Mouse (Mus musculus) fibroblast of lung, adult 2 months (primary cell): ENCODE measurements around the gene Hal.

ENCODE experiments used
- DNase-seq: peaks from one replicate; pipeline ENCODE4 v3.0.0-alpha.2; 2011; ENCODE audit warnings: low read depth

Gene Hal

DNA sequence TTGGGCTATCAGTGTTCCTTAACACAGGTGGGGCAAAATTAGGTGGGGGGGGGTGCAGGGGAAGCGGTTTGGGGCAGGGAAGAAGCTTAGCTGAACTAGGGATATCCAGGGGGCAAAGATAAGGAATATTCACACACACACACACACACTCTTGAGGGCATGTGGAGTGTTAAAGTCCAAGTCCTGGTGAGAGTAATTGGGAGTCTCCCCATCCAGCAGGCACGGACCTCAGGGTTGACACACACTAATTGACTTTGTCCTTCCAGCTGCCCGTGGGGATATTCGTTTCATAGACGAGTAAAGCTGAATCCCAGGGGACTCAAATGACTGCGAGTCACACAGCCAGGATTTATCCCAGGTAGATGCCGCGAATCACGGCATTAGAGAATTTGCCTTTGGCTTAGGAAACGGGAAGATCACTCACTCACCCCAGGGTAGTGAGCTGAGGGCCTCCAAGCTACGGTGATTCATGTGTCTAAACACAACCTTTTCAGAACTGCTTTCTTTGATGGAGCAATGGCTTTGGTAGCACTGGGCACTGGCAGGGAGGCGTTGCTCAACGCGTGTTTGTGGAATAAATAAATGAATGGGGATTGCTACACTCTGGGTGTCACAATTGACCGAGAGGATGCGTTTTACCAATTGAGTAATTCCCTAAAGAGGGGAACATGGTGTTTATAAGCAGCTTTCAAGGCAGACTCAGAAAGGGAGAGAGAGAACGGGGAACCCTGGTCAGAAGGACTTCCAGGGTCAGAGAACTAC, at the start of gene Hal:
Hal (plus strand) TSS at position 703 of the 762 bp plus-strand sequence.
- DNase-seq = peak; percentile 22

DNA sequence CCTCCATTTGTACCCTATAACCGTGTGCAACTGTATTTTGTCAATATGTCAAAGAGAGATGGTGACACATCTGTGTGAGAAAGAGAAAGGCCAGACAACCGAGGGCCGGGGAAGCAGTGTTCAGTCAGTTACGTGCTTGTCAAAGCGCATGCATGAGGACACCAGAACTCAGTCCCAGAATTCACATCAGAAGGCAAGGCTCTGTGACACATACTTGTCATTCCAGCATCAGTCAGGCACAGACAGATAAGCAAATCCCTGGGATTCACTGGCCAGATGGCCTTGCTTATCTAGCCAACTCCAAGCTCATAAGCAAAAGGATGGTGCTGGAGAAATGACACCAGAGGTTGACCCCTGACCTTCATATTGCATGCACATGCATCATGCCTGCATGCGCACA, 47.1 kb upstream of the Hal start:
- no peak for DNase-seq

DNA sequence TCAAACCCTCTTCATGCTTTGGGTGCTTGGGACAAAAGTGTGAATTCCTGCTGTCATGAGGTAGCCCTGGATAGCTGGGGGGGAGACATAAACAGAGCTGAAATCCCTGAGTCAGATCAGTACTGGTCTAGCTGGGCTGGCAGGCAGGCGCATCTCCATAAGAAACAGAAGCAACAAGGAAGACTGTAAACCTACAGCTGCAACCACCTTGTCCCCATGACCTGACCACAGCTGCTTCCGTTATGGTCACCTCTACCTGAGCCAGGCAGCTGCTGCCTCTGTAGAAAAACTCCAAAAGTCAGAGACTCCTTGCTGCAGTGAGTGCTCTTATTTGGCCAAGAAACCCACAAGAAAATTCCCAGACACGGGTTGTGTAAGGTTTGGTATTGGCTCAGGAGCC, 46.4 kb upstream of the Hal start:
- DNase-seq = no peak

DNA sequence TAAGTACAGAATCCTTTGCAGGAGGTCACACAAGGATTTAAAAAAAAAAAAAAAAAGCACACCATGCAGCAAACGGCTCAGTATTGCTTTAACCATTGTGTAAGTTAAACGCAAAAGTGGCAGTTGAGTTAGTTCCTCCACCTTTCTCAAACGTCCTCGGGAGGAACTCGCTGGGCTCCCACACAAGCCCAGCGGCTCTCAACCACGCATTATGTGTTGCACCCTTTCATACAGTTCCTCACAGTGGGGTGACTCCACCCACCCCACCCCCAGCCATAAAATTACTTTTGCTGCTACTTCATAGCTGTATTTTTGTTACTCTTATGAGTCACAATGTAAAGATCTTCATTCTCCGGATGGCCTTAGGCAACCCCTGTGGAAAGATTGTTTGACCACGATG, 44.2 kb upstream of the Hal start:
- no peak for DNase-seq

DNA sequence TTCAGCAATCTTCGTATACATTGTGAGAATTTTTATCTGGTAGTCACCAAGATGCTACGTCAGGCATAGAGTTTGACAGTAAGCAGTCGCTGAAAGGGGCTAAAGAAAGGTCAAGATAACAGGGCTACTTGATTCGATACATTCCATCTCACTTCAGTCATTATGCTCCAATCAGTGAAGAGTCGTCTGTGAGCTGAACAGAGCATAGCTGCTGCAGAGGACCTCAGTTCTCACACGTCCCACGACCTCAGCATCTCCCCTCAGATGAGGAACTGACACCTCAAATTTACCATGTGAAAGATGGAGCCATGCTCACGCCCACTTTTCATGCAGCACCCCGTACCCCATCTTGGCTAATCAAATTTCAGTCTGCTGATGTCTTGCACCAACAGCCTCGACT, 41.2 kb upstream of the Hal start:
- no peak for DNase-seq

DNA sequence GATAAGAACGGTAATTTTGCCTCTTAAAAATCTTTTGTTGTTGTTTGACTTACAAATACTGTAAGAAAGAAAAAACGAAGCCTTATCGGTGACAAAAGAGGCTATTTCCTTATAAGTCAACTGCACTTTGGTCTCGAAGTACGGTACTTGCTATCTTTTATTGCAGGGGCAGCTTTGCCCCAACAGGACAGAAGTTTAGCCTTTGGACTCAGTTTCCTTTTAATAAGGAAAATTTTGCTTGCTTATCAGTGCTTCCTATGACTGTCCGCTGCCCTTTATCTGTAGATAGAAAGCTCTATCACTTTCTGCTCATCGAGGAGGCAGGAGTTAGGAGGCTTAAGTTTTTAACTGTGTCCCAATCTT, 33.9 kb upstream of the Hal start:
- DNase-seq = no peak

DNA sequence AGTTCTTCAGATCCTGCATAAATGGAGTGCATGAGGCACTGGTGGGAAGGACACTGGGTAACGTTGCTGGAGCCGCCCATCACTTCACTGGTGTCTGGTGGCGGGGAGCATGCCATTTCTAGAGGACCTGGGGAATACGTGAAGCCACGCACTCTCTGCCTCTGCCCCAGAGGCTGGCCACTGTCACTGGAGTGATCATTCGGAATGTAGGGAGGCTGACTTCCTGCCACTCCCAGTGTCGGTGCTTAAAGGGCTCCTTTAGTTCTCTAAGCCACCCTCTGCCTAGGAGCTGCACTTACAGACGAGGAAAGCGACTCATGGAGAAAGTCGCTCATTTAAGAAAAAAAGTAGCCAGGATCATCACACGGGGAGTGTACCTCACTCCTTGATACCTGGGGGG, 28.5 kb upstream of the Hal start:
- DNase-seq = no peak

DNA sequence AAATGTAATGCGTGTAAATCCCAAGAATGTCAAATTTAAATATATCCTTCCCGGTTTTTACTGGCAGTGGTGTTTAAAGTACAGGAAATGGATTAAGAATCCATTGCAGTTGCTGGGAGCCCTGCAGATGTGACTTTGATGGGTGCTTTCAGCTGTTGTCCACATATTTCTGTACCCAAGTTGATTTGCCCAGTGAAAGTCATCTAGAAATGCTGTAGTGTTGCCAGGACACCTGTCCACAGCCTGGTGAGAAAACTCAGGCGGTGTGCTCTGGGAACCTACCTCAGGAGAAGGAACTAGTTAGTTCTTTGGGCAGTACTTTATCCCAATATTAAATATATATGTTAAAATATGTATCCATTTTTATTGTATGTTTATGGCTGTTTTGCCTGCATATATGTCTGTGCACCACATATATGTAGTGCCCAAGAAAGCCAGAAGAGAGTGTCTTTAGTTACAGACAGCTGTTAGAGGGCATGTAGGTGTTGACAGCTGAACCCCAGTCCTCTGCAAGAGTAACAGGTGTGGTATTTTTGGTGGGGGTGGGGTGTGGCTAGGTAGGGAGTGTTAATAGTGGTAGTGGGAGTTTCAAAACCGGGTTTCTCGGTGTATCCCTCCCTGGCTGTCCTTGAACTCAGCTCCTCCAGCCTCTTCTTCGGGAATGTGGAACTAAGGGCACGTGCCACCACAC, 25.7 kb upstream of the Hal start:
- DNase-seq = no peak

DNA sequence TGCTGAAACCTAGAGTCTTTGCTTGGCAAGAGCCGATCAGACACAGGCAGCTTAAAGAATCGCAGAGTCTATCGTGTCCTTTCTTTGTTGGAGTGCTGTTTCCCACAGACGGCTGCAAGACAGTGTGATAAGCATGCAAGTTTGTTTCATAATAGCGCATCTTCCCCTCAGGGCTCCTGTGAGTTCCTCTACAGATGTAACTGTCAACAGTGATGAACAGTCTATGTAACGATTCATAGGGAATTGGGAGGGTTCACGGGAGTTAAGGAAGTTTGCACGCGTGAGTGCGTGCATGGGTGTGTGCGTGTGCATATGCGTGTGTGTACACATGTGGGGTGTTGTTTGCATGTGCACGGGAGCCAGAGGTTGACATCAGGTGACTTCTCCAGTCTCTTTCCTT, 25.0 kb upstream of the Hal start:
- no peak for DNase-seq

DNA sequence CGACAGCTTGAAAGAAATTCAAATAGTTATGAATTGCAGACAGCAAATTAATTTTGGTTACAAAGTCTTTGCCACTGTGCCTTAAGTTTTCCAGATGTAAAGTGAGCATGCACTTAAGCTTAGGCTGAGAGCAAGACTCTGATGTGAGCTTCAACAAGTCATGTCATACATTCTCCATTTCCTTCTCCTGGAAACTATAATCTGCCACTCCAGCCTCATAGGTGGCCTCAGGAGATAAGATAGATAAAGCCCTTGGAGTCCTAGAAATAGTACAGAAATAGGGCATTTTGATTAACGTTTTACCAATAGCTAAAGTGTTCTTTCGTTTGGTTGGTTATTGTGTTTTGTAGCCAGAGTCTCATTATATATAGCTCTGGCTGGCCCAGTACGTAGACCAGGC, 21.3 kb upstream of the Hal start:
- no peak for DNase-seq

DNA sequence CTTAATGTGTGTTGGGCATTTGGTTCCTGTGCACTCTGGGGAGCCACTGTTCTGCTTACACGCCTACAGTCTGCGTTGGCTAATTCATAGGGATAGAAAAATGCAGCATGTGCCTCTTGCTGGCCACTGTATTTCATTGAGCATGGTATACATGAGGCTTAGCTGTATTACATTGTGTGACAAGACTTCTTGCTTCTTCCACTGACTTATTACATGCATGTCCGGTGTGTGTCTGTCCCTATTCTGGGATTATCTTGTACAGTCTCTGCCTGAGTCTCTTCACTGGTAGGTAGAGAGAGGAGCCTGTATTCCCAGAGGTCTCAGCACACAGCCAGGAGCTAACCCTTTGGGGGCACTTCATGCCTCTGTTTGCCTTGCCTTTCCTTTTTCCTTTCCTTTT, 20.8 kb upstream of the Hal start:
- DNase-seq = no peak

DNA sequence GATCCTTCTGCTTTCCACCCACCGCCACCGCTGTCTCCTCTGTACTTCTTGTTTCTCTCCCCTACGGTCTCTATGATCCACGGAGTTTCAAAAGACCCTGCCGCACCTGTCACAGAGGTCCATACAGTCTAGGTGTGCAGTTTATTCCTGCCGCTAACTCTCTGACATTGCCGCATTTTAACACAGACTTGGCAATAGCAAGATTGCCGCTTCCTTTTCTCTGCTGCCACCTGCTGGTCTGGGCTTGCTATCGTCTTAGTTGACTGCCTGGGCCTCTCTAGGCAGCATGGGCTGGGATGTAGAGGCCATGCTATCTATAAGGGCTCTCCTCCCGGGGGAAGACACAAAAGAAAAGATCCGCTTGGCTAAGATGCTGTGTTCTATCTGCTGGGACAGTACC, 17.2 kb upstream of the Hal start:
- no peak for DNase-seq

DNA sequence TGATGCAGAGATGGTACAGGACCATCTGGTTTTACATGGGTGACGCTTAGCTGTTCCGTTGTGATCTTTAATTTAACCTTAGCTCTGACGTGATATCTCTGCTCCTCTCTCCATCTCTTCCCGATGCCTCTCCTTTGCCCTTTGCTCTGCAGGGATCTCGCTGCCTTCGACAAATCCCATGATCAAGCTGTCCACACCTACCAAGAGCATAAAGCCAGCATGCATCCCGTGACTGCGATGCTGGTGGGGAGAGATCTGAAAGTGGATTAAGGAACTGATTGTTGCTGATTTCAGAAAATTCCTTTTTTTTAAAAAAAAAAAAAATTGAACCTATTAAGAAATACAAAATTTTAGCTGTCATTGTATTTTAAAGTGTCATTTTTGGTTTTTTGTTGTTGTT, 4.1 kb upstream of the Hal start:
- DNase-seq = no peak

DNA sequence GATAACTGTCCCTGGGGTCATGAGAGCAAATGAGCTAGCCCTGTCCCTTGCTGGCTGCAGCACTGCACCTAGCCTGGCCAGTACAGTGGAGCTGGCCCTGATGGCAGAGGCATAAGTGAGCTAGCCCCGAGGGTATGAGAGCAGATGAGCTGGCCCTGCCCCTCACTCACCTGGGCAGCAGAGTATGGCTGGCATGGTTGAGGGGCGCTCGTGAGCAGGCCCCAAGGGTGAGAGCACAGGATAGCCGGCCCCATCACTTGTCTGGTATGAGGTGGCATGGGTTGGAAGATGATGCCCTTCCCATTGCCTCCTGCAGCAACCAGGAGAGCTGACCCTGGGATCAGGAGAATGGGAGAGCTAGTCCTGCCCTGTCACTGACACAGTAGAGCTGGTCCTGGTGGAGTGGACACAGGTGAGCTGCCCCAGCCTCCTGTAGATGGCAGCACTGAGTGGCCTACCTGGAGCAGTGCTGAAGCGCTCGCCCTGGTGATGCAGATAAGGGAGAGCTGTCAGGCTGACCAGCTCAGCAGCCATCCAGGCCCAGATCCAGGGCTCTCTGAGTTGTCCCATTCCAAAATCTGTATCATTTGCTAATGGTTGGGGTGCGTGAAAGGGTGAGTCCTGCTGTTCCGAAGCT, 3.4 kb upstream of the Hal start:
- DNase-seq = no peak

DNA sequence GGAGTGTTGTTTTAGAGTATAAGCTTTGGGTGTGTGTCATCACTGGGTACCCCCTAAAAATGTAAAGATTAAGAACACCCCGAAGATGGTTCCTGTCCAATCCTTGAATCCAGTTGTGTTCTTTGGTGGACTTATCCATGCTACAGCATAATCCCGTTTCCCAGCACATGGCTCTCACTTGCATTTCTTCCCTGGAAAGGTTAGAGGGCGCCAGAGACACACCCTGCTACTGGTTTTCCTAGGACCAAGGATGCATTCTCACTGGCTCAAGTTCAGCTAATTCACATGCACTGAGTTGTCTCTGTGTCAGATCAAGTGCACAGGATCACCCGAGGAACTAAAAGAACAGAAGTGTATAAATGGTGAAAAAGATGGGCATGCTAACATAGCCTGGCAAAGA, 1.9 kb upstream of the Hal start:
- no peak for DNase-seq

DNA sequence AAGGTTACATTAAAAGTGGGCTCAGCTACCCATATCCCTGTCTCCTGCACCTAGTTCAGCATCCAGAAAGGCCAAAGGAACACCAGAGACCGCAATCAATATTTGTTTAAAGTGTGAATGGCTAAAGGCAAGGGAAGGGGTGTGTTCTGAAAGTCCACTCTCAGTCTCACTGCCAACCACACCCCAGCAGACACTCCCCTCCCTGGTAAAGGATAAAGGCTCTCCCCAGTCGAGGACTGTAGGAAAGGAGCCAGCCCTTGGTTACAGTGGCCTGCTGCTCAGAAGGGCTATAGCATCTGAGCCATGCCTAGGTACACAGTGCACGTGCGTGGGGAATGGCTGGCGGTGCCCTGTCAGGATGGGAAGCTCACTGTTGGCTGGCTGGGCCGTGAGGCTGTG, 259 bp downstream of the Hal start:
- DNase-seq = no peak

DNA sequence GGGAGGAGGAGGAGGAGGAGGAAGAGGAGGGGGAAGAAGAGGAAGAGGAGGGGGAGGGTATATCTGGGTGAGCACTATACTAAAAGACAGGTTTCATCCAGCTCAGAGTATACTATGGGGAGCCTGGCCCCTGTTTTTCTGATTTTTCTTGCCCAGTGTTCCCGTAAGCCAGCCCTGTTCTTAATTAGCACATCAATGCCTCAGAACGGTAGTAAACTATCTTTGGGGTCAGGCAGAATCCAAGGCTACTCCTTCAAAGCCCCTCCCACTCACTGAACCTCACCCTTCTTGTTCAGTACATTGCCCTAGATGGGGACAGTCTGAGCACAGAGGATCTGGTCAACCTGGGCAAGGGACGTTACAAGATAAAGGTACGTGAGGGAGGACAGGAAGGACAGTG, 1.9 kb downstream of the Hal start:
- DNase-seq = no peak

DNA sequence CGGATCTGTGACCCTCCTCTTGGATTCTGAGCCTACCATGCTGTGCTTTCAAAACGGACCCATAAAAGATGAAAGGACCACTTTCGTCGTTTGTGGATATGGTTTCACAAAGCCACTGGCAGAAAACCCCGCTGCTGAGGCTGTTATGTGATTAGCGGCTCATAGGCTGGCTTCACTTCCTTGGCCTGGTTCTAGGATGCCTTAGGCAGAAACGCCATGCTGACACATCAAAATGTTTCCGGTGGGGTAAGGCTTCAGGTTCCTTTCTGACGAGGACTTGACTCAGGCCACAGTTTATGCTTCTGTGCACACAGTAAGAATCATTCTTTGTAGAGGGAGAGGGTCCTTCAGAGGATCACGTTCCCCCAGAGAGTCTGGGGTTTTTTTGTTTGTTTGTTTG, 12.3 kb downstream of the Hal start:
- DNase-seq = no peak

DNA sequence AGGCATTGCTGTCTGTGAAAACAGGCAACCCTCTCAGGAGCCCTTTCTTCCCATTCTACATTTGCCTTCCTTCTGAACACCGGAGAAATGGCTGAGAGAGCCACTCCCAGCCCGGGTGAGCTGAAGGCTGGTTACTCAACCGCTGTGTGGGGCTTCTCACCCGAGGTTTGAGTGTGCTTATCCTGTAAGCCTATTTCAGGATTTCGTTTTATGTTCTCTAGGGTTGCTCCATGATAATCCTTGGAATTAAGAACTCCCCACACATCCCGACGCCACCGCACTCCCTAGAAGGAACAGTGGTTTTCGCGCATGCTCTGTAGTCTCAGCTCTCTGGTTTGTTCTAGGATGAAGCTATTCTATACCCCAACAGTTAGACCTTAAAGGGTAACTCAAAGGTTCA, 12.8 kb downstream of the Hal start:
- DNase-seq = no peak

DNA sequence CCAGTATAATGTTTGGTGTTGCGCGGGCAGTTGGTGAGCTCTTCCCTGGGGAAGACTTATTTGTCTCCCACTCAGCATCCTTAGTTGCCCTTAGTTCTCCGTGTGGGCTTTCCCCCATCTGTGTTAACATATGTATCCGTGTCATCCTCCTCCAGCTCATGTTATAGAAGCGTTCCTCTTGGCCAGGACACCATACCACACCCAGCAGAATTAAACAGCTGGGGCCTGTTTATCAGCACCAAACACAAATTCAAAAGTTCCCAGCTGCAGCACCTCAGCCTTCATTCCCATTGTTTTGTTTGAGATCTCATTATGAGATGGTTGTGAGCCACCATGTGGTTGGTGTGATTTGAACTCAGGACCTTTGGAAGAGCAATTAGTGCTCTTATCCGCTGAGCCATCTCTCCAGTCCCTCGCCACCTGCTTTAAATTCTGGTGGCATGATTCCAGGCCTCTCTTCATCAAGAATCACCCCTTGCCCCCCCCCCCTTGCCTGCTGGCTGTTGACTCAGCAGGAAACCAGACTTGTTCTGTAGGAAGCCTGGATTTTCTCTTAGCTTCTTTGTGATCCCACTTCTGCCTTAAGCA, 19.9 kb downstream of the Hal start:
- DNase-seq = no peak

DNA sequence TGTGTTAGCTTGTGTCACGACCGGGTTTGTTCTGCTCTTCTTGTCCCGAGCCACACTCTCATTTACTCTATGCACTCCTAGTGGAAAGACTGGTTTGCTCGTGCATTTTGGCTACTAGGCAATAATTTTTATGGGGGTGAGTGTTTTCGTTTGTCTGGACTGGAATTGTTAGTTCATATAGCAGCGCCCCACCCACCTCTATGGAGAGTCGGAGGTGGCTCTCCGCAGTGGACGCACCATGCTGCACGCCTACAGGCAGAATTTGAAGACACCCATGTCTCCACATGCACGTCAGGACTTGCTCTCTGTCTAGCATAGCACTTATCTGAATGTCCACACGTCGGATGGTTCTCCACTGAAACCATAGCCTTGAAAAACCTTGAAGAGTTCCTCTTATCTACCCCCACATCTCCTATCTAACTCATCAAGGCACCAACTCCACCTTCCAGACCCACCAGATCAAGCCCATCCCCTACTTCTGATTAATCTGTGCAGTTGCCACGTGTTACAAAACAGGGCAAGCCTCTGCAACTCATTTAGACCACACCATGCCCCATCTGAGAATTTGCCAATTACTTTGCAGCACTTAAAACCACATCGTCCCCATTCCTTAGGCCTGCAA, 21.1 kb downstream of the Hal start:
- no peak for DNase-seq

DNA sequence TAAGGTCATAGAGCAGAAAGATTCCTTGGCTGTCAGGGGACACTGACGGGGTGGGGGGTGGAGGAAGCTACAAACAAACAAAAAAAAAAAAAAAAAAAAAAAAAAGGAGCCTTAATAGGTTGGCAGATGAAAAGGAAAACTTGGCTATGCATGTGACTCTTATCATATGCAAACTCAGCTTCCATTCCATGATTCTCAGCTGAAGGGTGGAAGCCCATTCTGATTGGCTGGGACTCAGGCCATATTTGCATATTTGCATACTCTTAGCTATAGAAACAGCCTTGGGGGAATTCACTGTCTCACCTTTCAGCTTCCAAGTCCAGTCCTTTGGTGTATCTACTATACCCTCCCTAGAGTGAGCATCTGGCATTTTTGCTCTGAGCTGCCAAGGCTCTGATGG, 26.9 kb downstream of the Hal start:
- no peak for DNase-seq

DNA sequence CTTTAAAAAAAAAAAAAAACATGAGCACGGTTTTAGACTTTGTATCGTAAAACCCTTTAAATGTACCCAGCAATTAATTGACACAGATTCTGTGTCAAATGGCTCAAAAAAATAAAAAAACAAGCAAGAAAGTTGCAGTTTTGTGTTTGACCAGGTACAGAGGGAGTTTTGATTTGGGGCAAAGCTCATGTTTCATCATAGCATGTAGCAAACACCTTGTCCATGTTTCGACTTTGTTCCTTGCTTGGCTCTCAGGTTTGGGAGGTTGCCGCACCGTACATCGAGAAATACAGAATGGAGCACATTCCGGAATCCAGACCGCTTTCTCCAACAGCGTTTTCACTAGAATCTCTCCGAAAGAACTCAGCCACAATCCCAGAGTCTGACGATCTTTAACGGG, 27.4 kb downstream of the Hal start:
- no peak for DNase-seq
